Mouse (Mus musculus): Measurements from ENCODE around the gene Slc4a4. TPM values are rescaled to one million over a fixed set of nuclear protein-coding genes. Genes with fewer than 3 reads are reported as not detected.

The Slc4a4 gene
- polyA plus RNA-seq, 1 experiment, result 8.3 TPM

GRCm38 (mm10) chr5:88862163-88862562 is 24.5 kb upstream of the Slc4a4 start:
- no peaks in the 10 kb centered on the region for H3K36me3 ChIP-seq (ENCODE audit: control insufficient read depth, insufficient read depth, low read length, poor library complexity, severe bottlenecking)
- TF ChIP-seq POLR2A (IDR thresholded peaks at IDR 0.05; ENCODE audit: insufficient read depth, low read length) (no peak), CTCF (IDR thresholded peaks at IDR 0.05; ENCODE audit: low read depth, low read length) (peak; percentile 72)
- no peak overlapping the region for H3K9ac ChIP-seq (ENCODE audit: low read depth, poor library complexity, severe bottlenecking)
- no peak overlapping the region for H3K4me3 ChIP-seq (ENCODE audit: low read depth, low read length)
- H3K9me3 ChIP-seq (replicated peaks; ENCODE audit: control insufficient read depth, insufficient read depth, low read length, poor library complexity, severe bottlenecking), result no peaks in the 10 kb centered on the region
- H3K4me1 ChIP-seq (ENCODE audit: control insufficient read depth, insufficient read depth, low read length), result no peaks in the 10 kb centered on the region
- no peak overlapping the region for H3K27ac ChIP-seq (ENCODE audit: insufficient read depth, low read length)
- no peaks in the 10 kb centered on the region; the same call in 1 of the 2 replicates for H3K27me3 ChIP-seq (ENCODE audit: control insufficient read depth, insufficient read depth, low read length, poor library complexity, severe bottlenecking)

GRCm38 (mm10) chr5:88862794-88863193 is 23.8 kb upstream of the Slc4a4 start:
- no peaks in the 10 kb centered on the region for H3K36me3 ChIP-seq (ENCODE audit: control insufficient read depth, insufficient read depth, low read length, poor library complexity, severe bottlenecking)
- no peak overlapping the region for H3K9ac ChIP-seq (ENCODE audit: low read depth, poor library complexity, severe bottlenecking)
- H3K4me3 ChIP-seq (ENCODE audit: low read depth, low read length), result no peak overlapping the region
- no peaks in the 10 kb centered on the region; the same call in 1 of the 2 replicates for H3K27me3 ChIP-seq (ENCODE audit: control insufficient read depth, insufficient read depth, low read length, poor library complexity, severe bottlenecking)
- no peak for TF ChIP-seq POLR2A (IDR thresholded peaks at IDR 0.05; ENCODE audit: insufficient read depth, low read length)
- no peak for TF ChIP-seq EP300 (IDR thresholded peaks at IDR 0.05; ENCODE audit: insufficient read depth, low read depth, low read length)
- no peak for TF ChIP-seq CTCF (IDR thresholded peaks at IDR 0.05; ENCODE audit: low read depth, low read length)
- H3K4me1 ChIP-seq (ENCODE audit: control insufficient read depth, insufficient read depth, low read length), result no peaks in the 10 kb centered on the region
- no peaks in the 10 kb centered on the region for H3K9me3 ChIP-seq (replicated peaks; ENCODE audit: control insufficient read depth, insufficient read depth, low read length, poor library complexity, severe bottlenecking)
- no peak overlapping the region for H3K27ac ChIP-seq (ENCODE audit: insufficient read depth, low read length)

- no peaks in the 10 kb centered on the region for H3K9me3 ChIP-seq (replicated peaks; ENCODE audit: control insufficient read depth, insufficient read depth, low read length, poor library complexity, severe bottlenecking)
- no peaks in the 10 kb centered on the region for H3K36me3 ChIP-seq (ENCODE audit: control insufficient read depth, insufficient read depth, low read length, poor library complexity, severe bottlenecking)
- H3K27me3 ChIP-seq (ENCODE audit: control insufficient read depth, insufficient read depth, low read length, poor library complexity, severe bottlenecking), result peaks cover 13% of the 10 kb centered on the region
- H3K4me1 ChIP-seq (ENCODE audit: control insufficient read depth, insufficient read depth, low read length), result no peaks in the 10 kb centered on the region
- H3K9ac ChIP-seq (ENCODE audit: low read depth, poor library complexity, severe bottlenecking), result no peak overlapping the region
- TF ChIP-seq EP300 (IDR thresholded peaks at IDR 0.05; ENCODE audit: insufficient read depth, low read depth, low read length) (no peak), CTCF (IDR thresholded peaks at IDR 0.05; ENCODE audit: low read depth, low read length) (peak; percentile 24), POLR2A (IDR thresholded peaks at IDR 0.05; ENCODE audit: insufficient read depth, low read length) (no peak)
- H3K4me3 ChIP-seq (ENCODE audit: low read depth, low read length), result no peak overlapping the region
- H3K27ac ChIP-seq (ENCODE audit: insufficient read depth, low read length), result no peak overlapping the region
These were observed 2.5 kb upstream of the Slc4a4 start for GRCm38 (mm10) chr5:88884101-88884500.

GRCm38 (mm10) chr5:88885503-88885902 is 1.1 kb upstream of the Slc4a4 start:
- no peak overlapping the region for H3K27ac ChIP-seq (ENCODE audit: insufficient read depth, low read length)
- TF ChIP-seq CTCF (IDR thresholded peaks at IDR 0.05; ENCODE audit: low read depth, low read length) (no peak), POLR2A (IDR thresholded peaks at IDR 0.05; ENCODE audit: insufficient read depth, low read length) (no peak), EP300 (IDR thresholded peaks at IDR 0.05; ENCODE audit: insufficient read depth, low read depth, low read length) (no peak)
- H3K9me3 ChIP-seq (replicated peaks; ENCODE audit: control insufficient read depth, insufficient read depth, low read length, poor library complexity, severe bottlenecking), result no peaks in the 10 kb centered on the region
- no peak overlapping the region for H3K4me3 ChIP-seq (ENCODE audit: low read depth, low read length)
- no peak overlapping the region for H3K9ac ChIP-seq (ENCODE audit: low read depth, poor library complexity, severe bottlenecking)
- H3K36me3 ChIP-seq (ENCODE audit: control insufficient read depth, insufficient read depth, low read length, poor library complexity, severe bottlenecking), result no peaks in the 10 kb centered on the region
- no peaks in the 10 kb centered on the region for H3K4me1 ChIP-seq (ENCODE audit: control insufficient read depth, insufficient read depth, low read length)
- H3K27me3 ChIP-seq (ENCODE audit: control insufficient read depth, insufficient read depth, low read length, poor library complexity, severe bottlenecking), result peaks cover 13% of the 10 kb centered on the region

- TF ChIP-seq POLR2A (IDR thresholded peaks at IDR 0.05; ENCODE audit: insufficient read depth, low read length) (no peak), EP300 (IDR thresholded peaks at IDR 0.05; ENCODE audit: insufficient read depth, low read depth, low read length) (no peak), CTCF (IDR thresholded peaks at IDR 0.05; ENCODE audit: low read depth, low read length) (no peak)
- H3K4me1 ChIP-seq (ENCODE audit: control insufficient read depth, insufficient read depth, low read length), result no peaks in the 10 kb centered on the region
- peaks cover 13% of the 10 kb centered on the region for H3K27me3 ChIP-seq (ENCODE audit: control insufficient read depth, insufficient read depth, low read length, poor library complexity, severe bottlenecking)
- no peaks in the 10 kb centered on the region for H3K36me3 ChIP-seq (ENCODE audit: control insufficient read depth, insufficient read depth, low read length, poor library complexity, severe bottlenecking)
- H3K4me3 ChIP-seq (ENCODE audit: low read depth, low read length), result no peak overlapping the region
- no peak overlapping the region for H3K27ac ChIP-seq (ENCODE audit: insufficient read depth, low read length)
- H3K9me3 ChIP-seq (replicated peaks; ENCODE audit: control insufficient read depth, insufficient read depth, low read length, poor library complexity, severe bottlenecking), result no peaks in the 10 kb centered on the region
- H3K9ac ChIP-seq (ENCODE audit: low read depth, poor library complexity, severe bottlenecking), result peak overlapping the region; percentile 96; the same call in 1 of the 2 replicates
These were observed 674 bp upstream of the Slc4a4 start for GRCm38 (mm10) chr5:88885944-88886343.

- peak overlapping the region; percentile 96 for H3K9ac ChIP-seq (ENCODE audit: low read depth, poor library complexity, severe bottlenecking)
- TF ChIP-seq CTCF (IDR thresholded peaks at IDR 0.05; ENCODE audit: low read depth, low read length) (no peak), EP300 (IDR thresholded peaks at IDR 0.05; ENCODE audit: insufficient read depth, low read depth, low read length) (no peak), POLR2A (IDR thresholded peaks at IDR 0.05; ENCODE audit: insufficient read depth, low read length) (no peak)
- H3K27me3 ChIP-seq (ENCODE audit: control insufficient read depth, insufficient read depth, low read length, poor library complexity, severe bottlenecking), result peaks cover 13% of the 10 kb centered on the region
- no peaks in the 10 kb centered on the region for H3K9me3 ChIP-seq (replicated peaks; ENCODE audit: control insufficient read depth, insufficient read depth, low read length, poor library complexity, severe bottlenecking)
- no peaks in the 10 kb centered on the region for H3K4me1 ChIP-seq (ENCODE audit: control insufficient read depth, insufficient read depth, low read length)
- peak overlapping the region; percentile 63 for H3K4me3 ChIP-seq (ENCODE audit: low read depth, low read length)
- no peaks in the 10 kb centered on the region for H3K36me3 ChIP-seq (ENCODE audit: control insufficient read depth, insufficient read depth, low read length, poor library complexity, severe bottlenecking)
- no peak overlapping the region for H3K27ac ChIP-seq (ENCODE audit: insufficient read depth, low read length)
These were observed 310 bp upstream of the Slc4a4 start for GRCm38 (mm10) chr5:88886349-88886667.
